Mouse (Mus musculus) spleen, adult 10 weeks (tissue): ENCODE data around the gene Pitpna. TPM values are rescaled to one million over a fixed set of nuclear protein-coding genes. Genes with fewer than 3 reads are reported as not detected.

Source experiments
- polyA plus RNA-seq: library from polyadenylated mRNA; stranded (reverse); fragments of 350-450 nt; fragmentation: Illumina TruSeq; extraction: RNeasy Lipid Tissue Mini Kit (QIAGEN cat#74804); gene quantifications from one replicate; pipeline ENCODE4 v1.2.3, GENCODE M21; 2015; ENCODE audit warnings: low replicate concordance; ENCODE audit not compliant: insufficient read depth

The Pitpna gene
- 254 TPM for polyA plus RNA-seq

DNA sequence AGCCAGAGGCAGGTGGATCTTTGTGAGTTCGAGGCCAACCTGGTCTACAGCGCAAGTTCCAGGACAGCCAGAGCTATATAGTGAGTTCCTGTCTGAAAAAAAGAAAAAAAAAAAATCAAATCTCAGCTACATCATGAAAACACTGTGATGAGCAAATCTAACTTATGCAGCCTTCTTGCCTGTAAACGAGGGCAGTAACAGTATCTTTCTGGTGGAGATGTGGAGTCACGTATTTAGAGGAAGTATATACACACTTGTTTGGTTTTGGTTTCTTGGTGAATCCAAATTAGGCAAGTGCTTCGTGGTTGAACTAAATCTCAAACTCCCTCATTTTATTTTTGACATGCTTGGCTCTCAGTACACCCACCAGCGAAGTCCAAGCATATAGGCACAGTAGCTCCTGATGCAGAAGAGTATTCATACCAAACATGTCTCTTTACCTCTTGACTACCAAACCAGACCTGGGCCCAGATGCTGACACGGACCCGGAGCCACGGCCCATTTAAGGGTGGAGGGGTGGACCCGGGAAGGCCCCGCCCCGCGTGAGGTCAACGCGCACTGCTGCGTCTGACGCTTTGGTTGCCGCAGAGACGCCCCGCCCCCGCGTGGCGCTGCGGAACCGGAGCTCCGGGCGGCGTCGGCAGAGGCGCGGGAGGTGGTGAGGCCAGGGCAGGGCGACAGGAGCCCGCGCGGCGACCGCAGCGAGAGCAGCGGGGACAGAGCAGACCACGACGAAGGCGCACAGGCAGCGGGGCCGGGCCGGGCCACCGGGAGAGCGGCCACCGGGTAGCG is at the start of gene Pitpna:
Gene Pitpna, plus strand, starts transcription at position 605 of the 792 bp plus-strand sequence.

GRCm38 (mm10) chr11:75630645-75631229 is 42.8 kb downstream of the Pitpna start, which contains the start of gene Inpp5k:
Gene Inpp5k, plus strand, starts transcription at chr11:75630988.

DNA sequence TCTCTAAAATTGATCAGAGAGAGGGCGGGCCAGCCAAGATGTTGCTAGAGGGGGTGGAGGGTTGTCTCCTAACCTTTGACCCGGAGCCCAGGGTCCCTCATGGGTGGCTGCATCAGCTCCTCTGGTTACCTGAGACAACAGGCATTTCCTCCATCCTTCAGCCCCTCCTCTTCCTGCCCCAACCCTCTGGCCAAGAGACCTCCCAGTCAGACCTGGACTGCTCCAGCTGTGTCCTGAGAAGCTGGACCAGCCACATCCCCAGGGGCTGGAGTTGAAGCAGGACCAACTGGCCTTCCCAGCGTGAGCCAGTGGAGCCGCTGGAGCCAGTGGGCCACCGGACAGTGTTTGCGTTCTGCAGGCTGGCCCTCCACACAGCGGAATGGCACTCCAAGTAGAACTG is 62.4 kb downstream of the Pitpna start, which contains the start of gene Myo1c:
Gene Myo1c, plus strand, starts transcription at position 194 of the 400 bp plus-strand sequence.

Other genes starting within 250 kb of the Pitpna start
- gene Rpa1, start 239.8 kb upstream of the Pitpna start, polyA plus RNA-seq = 96.3 TPM
- gene Smyd4, start 239.7 kb upstream of the Pitpna start, polyA plus RNA-seq = 9.9 TPM
- gene Serpinf1, start 165.4 kb upstream of the Pitpna start, polyA plus RNA-seq = 10.2 TPM
- gene Serpinf2, start 148.5 kb upstream of the Pitpna start, polyA plus RNA-seq = 0.11 TPM
- 9.7 TPM for gene Wdr81, start 133.4 kb upstream of the Pitpna start, polyA plus RNA-seq
- 5.4 TPM for gene Tlcd2, start 126.4 kb upstream of the Pitpna start, polyA plus RNA-seq
- 119 TPM for gene Prpf8, start 101.3 kb upstream of the Pitpna start, polyA plus RNA-seq
- 1.1 TPM for gene Rilp, start 78.0 kb upstream of the Pitpna start, polyA plus RNA-seq
- 1.8 TPM for gene Scarf1, start 74.6 kb upstream of the Pitpna start, polyA plus RNA-seq
- gene Slc43a2, start 56.4 kb upstream of the Pitpna start, polyA plus RNA-seq = 27.9 TPM
- gene Inpp5k, start 42.9 kb downstream of the Pitpna start, polyA plus RNA-seq = 83.1 TPM
- 74.6 TPM for gene Myo1c, start 62.4 kb downstream of the Pitpna start, polyA plus RNA-seq
- 99.9 TPM for gene Crk, start 91.2 kb downstream of the Pitpna start, polyA plus RNA-seq
- gene Ywhae, start 144.8 kb downstream of the Pitpna start, polyA plus RNA-seq = 484 TPM
- not detected for gene Doc2b, start 208.0 kb downstream of the Pitpna start, polyA plus RNA-seq